Mouse (Mus musculus) lung, embryonic 14.5 days (tissue): ENCODE results near the gene Hsd11b1. TPM values are rescaled to one million over a fixed set of nuclear protein-coding genes. Genes with fewer than 3 reads are reported as not detected.

Source experiments
- ATAC-seq: fragments of 200-750 bp; cut with Nextera tagmentation; 2 replicates; pipeline ENCODE4 v1.8.0; 2017; ENCODE audit warnings: mild to moderate bottlenecking, moderate TSS enrichment, moderate library complexity; ENCODE audit not compliant: insufficient read depth
- DNase-seq: peaks from one replicate; pipeline ENCODE4 v3.0.0-alpha.2; 2015
- H3K27ac ChIP-seq: fragments of 300-500 bp; sonication (generic); 2 replicates; pipeline ENCODE4 v1.5.1; 2014; ENCODE audit warnings: low read depth, mild to moderate bottlenecking, moderate library complexity
- H3K27me3 ChIP-seq: fragments of 300-500 bp; sonication (generic); 2 replicates; pipeline ENCODE4 v1.6.1; 2014; ENCODE audit warnings: low read length, control low read depth; ENCODE audit not compliant: insufficient read depth
- H3K36me3 ChIP-seq: fragments of 300-500 bp; sonication (generic); 2 replicates; pipeline ENCODE4 v1.6.1; 2014; ENCODE audit warnings: control low read depth; ENCODE audit not compliant: insufficient read depth
- H3K4me1 ChIP-seq: fragments of 300-500 bp; sonication (generic); 2 replicates; pipeline ENCODE4 v1.6.1; 2014; ENCODE audit warnings: antibody characterized with exemption, control low read depth; ENCODE audit not compliant: insufficient read depth
- H3K4me2 ChIP-seq: fragments of 300-500 bp; sonication (generic); 2 replicates; pipeline ENCODE4 v1.6.1; 2014; ENCODE audit warnings: mild to moderate bottlenecking
- H3K4me3 ChIP-seq: fragments of 300-500 bp; sonication (generic); 2 replicates; pipeline ENCODE4 v1.5.1; 2014; ENCODE audit warnings: low read depth, low read length
- H3K9ac ChIP-seq: fragments of 300-500 bp; sonication (generic); 2 replicates; pipeline ENCODE4 v1.6.1; 2014
- H3K9me3 ChIP-seq: fragments of 300-500 bp; sonication (generic); 2 replicates; pipeline ENCODE4 v1.6.1; 2016; ENCODE audit warnings: low read depth, low read length, control low read depth
- CTCF ChIP-seq: IDR thresholded peaks from 2 replicates; pipeline ENCODE4 v1.5.1; 2016; ENCODE audit warnings: antibody characterized with exemption, low read depth
- WGBS: fragments of 180-500 bp; shearing (Covaris S2); extraction: QIAGEN DNeasy Blood & Tissue Kit; methylation state at CpG from one replicate; pipeline ENCODE4 v1.1.7; 2014; 5-methylcytosine and 5-hydroxymethylcytosine counted together
- polyA plus RNA-seq: library from polyadenylated mRNA; unstranded; fragments of >200 nt; fragmentation: Nextera tagmentation; extraction: Ambion mirVana; gene quantifications from 2 replicates; pipeline ENCODE4 v1.2.1, GENCODE M21; 2014

The Hsd11b1 gene
- polyA plus RNA-seq, 1 experiment from 2014 or later = 1.6 TPM

DNA sequence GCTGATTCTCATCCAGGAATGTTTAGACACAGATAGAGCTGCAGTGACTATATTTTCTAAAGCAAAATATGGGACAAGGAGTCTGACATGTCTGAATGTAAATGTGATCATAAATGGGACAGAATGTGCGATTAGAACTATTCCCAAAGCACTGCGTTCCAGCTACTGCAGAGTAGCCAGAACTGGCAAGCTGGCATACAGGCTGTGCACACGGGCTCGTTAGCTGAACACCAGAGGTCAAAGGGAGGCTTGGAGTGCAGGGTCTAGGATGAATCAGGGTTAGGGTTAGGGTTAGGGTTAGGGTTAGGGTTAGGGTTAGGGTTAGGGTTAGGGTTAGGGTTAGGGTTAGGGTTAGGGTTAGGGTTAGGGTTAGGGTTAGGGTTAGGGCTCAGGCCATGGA is 36.3 kb downstream of the Hsd11b1 start:
- H3K4me2 ChIP-seq = no peak overlapping the region
- no peaks in the 10 kb centered on the region for H3K36me3 ChIP-seq
- H3K4me3 ChIP-seq = no peak overlapping the region
- no peak overlapping the region for H3K27ac ChIP-seq
- DNase-seq (no peak), ATAC-seq (no peak)
- H3K9ac ChIP-seq = no peak overlapping the region
- WGBS = 80% methylated on average over 4 of the region's 4 CpGs
- H3K4me1 ChIP-seq = no peaks in the 10 kb centered on the region; the same call in 1 of the 2 replicates
- H3K27me3 ChIP-seq = no peaks in the 10 kb centered on the region
- no peaks in the 10 kb centered on the region for H3K9me3 ChIP-seq
- TF ChIP-seq CTCF = no peak

DNA sequence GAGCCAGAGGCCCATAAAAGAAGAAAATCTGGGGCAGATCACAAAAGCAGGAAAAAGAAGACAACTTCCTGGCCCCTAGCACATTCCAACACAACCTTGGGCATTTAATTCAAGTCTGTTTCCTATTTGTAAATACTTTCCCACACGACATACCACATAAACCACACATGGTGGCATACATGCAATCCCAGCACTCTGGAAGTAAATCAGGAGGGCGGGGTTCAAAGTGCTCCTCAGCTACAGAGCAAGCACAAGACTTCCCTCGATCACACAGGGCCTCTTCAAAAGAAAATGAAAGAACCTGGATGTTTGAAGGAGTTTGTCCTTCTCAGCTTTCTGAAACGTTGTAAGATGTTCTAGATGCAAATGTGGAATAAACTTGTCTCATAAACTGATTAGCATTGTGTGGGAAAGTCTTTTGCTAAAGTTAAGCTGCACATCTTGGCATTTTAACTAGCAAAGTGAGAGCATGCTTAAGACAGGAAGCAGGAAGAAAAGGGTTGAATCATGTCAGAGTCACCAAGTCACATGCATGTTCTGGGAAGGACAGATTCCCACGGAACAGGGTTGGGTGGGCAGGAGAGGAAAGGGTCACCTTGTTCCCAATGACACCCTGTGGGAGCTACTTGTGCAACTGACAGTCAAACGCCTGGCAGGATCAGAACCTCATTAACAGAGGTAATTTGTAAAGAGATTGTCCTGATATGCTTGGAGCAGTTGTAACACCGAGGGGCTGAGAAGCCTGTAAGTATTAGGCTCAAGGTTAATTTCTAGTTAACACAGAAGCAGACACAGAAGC is 37.0 kb downstream of the Hsd11b1 start:
- Histone ChIP-seq H3K9ac (no peak overlapping the region), H3K4me3 (no peak overlapping the region), H3K4me2 (no peak overlapping the region), H3K27me3 (no peaks in the 10 kb centered on the region), H3K4me1 (no peaks in the 10 kb centered on the region; the same call in 1 of the 2 replicates), H3K36me3 (no peaks in the 10 kb centered on the region), H3K9me3 (no peaks in the 10 kb centered on the region), H3K27ac (no peak overlapping the region)
- TF ChIP-seq CTCF = no peak
- DNase-seq (no peak), ATAC-seq (no peak)
- 28% methylated on average over 7 of the region's 7 CpGs for WGBS

DNA sequence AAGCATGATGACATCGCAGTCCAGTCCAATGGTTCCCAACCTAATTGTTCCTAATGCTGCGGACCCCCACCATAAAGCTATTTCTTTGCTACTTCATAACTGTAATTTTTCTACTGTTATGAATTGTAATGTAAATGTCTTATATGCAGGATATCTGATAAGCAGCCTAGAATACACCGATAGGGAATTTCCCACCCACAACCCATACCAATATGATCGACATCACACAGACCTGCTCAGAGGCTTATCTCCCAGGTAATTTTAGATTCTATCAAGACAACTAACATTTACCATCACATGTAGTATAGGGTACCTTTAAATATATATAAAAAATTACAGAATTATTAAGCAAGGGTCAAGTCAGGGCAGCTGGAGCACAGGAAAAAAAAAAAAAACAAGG is 37.8 kb downstream of the Hsd11b1 start:
- DNase-seq = no peak
- Histone ChIP-seq H3K4me1 (no peaks in the 10 kb centered on the region; the same call in 1 of the 2 replicates), H3K27ac (no peak overlapping the region), H3K9me3 (no peaks in the 10 kb centered on the region), H3K4me2 (no peak overlapping the region), H3K36me3 (no peaks in the 10 kb centered on the region), H3K9ac (no peak overlapping the region), H3K4me3 (no peak overlapping the region), H3K27me3 (no peaks in the 10 kb centered on the region)
- TF ChIP-seq CTCF = no peak
- ATAC-seq = no peak
- WGBS = 84% methylated on average over 4 of the region's 4 CpGs

DNA sequence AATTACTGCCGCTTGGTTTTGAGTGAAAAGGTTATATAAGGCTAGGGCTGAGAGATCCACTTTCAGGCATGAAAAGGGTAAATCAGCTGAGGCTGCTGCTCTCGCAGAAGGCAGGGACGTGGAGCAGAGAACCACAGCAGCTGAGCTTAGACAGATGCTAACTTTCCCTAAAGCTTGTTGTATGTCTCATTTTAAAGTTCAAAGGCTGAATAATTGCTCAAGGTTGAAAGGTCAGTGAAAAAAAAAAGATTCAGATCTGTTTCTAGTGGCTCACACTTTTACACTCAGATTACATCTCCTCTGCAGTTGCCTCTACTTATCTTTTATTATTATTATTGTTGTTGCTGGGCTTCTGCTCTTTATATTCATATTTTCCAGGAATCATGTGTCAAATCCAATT is 38.3 kb downstream of the Hsd11b1 start:
- Histone ChIP-seq H3K9ac (no peak overlapping the region), H3K36me3 (no peaks in the 10 kb centered on the region), H3K27me3 (no peaks in the 10 kb centered on the region), H3K27ac (no peak overlapping the region), H3K4me3 (no peak overlapping the region), H3K4me1 (no peaks in the 10 kb centered on the region; the same call in 1 of the 2 replicates), H3K4me2 (no peak overlapping the region), H3K9me3 (no peaks in the 10 kb centered on the region)
- TF ChIP-seq CTCF = no peak
- DNase-seq (no peak), ATAC-seq (no peak)
- 38% methylated on average over 3 of the region's 3 CpGs for WGBS

DNA sequence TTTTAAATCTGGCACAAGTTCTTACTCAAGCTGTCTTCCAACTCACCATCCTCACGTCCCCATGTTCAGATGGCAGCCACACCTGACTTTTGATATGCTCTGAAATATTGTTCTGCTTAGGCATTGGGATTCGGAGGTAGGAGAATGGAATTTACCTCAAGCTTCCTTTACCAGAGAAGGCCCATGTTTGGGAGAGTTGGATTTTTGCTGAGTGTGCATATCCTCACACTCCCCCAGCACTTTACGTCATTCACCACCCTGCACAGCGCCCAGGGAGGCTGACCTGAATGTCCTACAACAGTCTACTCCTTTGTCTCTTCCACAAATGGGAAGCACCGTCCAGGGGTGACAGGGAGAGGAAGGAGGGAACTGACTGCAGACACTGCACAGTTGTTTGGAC is 43.5 kb downstream of the Hsd11b1 start:
- Histone ChIP-seq H3K4me1 (no peaks in the 10 kb centered on the region), H3K27ac (no peak overlapping the region), H3K9ac (no peak overlapping the region), H3K9me3 (no peaks in the 10 kb centered on the region), H3K4me3 (no peak overlapping the region), H3K27me3 (no peaks in the 10 kb centered on the region), H3K4me2 (no peak overlapping the region), H3K36me3 (no peaks in the 10 kb centered on the region)
- 52% methylated on average over 5 of the region's 5 CpGs for whole genome bisulfite sequencing
- DNase-seq = no peak
- no peak for ATAC-seq
- TF ChIP-seq CTCF = no peak

DNA sequence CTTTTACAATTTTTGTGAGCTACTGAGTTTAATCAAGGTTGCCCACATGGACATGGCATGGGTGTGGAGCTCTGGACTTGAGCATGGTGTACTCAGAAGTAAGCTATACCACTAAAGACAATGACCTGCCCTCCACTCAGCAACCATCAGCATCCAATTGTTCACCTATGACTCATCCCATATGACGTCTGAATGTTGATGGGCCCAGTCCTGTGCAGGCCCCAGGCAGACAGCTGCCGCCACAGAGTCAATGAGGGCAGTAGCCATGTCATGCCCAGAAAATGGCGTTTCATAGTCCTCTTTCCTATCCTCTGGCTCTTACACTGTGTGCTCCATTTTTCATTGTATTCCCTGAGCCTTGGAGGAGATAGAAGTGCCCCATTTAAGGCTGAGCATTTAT is 47.9 kb downstream of the Hsd11b1 start:
- no peak for ATAC-seq
- no peaks in the 10 kb centered on the region for H3K36me3 ChIP-seq
- H3K4me2 ChIP-seq = no peak overlapping the region
- H3K4me3 ChIP-seq = no peak overlapping the region
- H3K9me3 ChIP-seq = no peaks in the 10 kb centered on the region
- no peaks in the 10 kb centered on the region for H3K4me1 ChIP-seq
- no peak overlapping the region for H3K9ac ChIP-seq
- H3K27ac ChIP-seq = no peak overlapping the region
- no peaks in the 10 kb centered on the region for H3K27me3 ChIP-seq
- no peak for DNase-seq
- 70% methylated on average over 3 of the region's 3 CpGs for whole genome bisulfite sequencing
- TF ChIP-seq CTCF = no peak

DNA sequence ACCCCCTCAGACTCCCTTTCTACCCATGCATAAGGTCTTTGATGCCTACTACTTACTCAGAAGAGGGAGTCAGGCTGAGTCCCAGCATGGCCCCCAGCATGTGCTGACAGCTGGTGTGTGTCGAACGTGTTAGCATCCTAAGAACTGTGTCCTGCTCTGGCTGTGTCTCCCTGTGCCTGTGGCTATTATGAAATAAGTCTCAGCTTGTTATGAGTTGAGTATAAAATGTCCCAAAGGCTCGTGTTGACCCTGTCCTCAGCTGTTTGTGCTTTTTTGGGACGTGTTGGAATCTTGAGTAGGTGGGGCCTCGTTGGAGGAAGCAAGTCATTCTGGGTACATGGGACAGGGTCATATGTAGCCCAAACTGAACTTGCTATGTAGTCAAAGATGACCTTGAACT is 49.8 kb downstream of the Hsd11b1 start:
- DNase-seq (no peak), ATAC-seq (no peak)
- Histone ChIP-seq H3K9ac (no peak overlapping the region), H3K9me3 (no peaks in the 10 kb centered on the region), H3K4me2 (no peak overlapping the region), H3K27ac (no peak overlapping the region), H3K4me3 (no peak overlapping the region), H3K36me3 (no peaks in the 10 kb centered on the region), H3K27me3 (no peaks in the 10 kb centered on the region), H3K4me1 (no peaks in the 10 kb centered on the region)
- no peak for TF ChIP-seq CTCF
- 55% methylated on average over 5 of the region's 5 CpGs for WGBS
